In the genomic region with DNA sequence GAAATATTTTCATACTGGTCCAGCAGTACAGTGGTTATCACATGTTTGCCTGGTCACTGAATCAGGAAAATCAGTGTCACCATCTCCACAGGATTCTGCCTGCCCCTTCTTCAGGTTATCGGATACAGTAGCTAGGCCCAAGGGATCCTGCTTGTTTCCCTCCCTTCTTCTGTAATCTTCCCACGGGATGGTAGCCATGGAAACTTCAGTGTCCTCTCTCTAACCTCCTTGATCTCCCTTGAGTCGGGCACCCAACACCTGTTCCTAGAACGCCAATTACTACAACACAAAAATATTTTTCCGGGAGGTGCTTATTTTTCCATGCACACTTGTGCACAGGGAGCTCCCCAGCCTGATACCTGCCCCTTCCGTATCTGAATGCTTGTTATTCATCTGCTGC, we compare ENCODE assay signal across 30 mouse cellular contexts. TPM values are rescaled to one million over a fixed set of nuclear protein-coding genes. Genes with fewer than 3 reads are reported as not detected.
"Had no signal": no experiment of that assay in that cellular context is flagged by ENCODE, and none has a peak within 500 bp of the region (broad histone marks: within the 10 kb centered on the region; RNA-seq: fewer than 3 reads in every experiment).

No protein-coding gene starts in this region.

- H3K4me1 ChIP-seq: heart, embryonic 10.5 days; hindbrain, embryonic 10.5 days; hindbrain, embryonic 12.5 days; intestine, embryonic 15.5 days; limb, embryonic 10.5 days; limb, embryonic 12.5 days; liver, embryonic 13.5 days had no signal

- H3K27ac ChIP-seq: heart, embryonic 10.5 days; hindbrain, embryonic 10.5 days; hindbrain, embryonic 12.5 days; hindbrain, embryonic 14.5 days; intestine, embryonic 15.5 days; layer of hippocampus, adult 2 months; left cerebral cortex, adult 2 months; limb, embryonic 10.5 days; limb, embryonic 12.5 days; liver, embryonic 13.5 days had no signal

- H3K4me3 ChIP-seq: heart, embryonic 10.5 days; heart, embryonic 12.5 days; hindbrain, embryonic 10.5 days; hindbrain, embryonic 12.5 days; intestine, embryonic 15.5 days; layer of hippocampus, adult 2 months; left cerebral cortex, adult 2 months; limb, embryonic 10.5 days; limb, embryonic 12.5 days; liver, embryonic 13.5 days had no signal

- ATAC-seq: hindbrain, embryonic 16.5 days; inflammation-experienced regulatory T-cells, adult 6 months; intestine, embryonic 15.5 days; intestine, postnatal 0 days had no signal

- H3K27me3 ChIP-seq: heart, embryonic 12.5 days; hindbrain, embryonic 12.5 days; intestine, embryonic 15.5 days; limb, embryonic 12.5 days; liver, embryonic 13.5 days had no signal

- H3K4me2 ChIP-seq: heart, embryonic 12.5 days; hindbrain, embryonic 12.5 days; hindbrain, embryonic 14.5 days; intestine, embryonic 15.5 days; limb, embryonic 12.5 days; liver, embryonic 11.5 days; liver, embryonic 13.5 days had no signal

- H3K9ac ChIP-seq: heart, embryonic 12.5 days; hindbrain, embryonic 12.5 days; hindbrain, embryonic 14.5 days; intestine, embryonic 15.5 days; limb, embryonic 12.5 days; liver, embryonic 13.5 days had no signal

- H3K36me3 ChIP-seq: heart, embryonic 10.5 days; heart, embryonic 12.5 days; hindbrain, embryonic 10.5 days; hindbrain, embryonic 12.5 days; intestine, embryonic 15.5 days; limb, embryonic 10.5 days; limb, embryonic 12.5 days; liver, embryonic 13.5 days had no signal

- H3K9me3 ChIP-seq: heart, embryonic 10.5 days; heart, embryonic 12.5 days; hindbrain, embryonic 10.5 days; hindbrain, embryonic 12.5 days; intestine, embryonic 15.5 days; limb, embryonic 10.5 days; limb, embryonic 12.5 days; liver, embryonic 13.5 days had no signal

- DNase-seq: gastrocnemius, postnatal 10 days; gastrocnemius, postnatal 25 days; heart, adult 18-20 months; heart, postnatal 10 days; heart, postnatal 4 days; kidney, adult 18-20 months; kidney, adult 8-10 months; kidney, postnatal 10 days; kidney, postnatal 25 days; kidney, postnatal 4 days; liver; liver, embryonic 13.5 days had no signal

RNA-seq across cellular contexts. Expression of gene Tmprss11e, which starts 17.0 kb away (rescaled TPM):
- polyA plus RNA-seq: heart, embryonic 10.5 days; heart, embryonic 12.5 days; heart, embryonic 14.5 days; heart, embryonic 16.5 days; hindbrain, embryonic 10.5 days; hindbrain, embryonic 12.5 days; hindbrain, embryonic 16.5 days; intestine, embryonic 15.5 days; intestine, postnatal 0 days; kidney, embryonic 14.5 days; kidney, embryonic 16.5 days; limb, embryonic 10.5 days; limb, embryonic 12.5 days; liver, embryonic 11.5 days; liver, embryonic 13.5 days had no signal

RNA-seq across cellular contexts. Expression of gene Tmprss11b, which starts 52.4 kb away (rescaled TPM):
- polyA plus RNA-seq: heart, embryonic 10.5 days; heart, embryonic 12.5 days; heart, embryonic 14.5 days; hindbrain, embryonic 10.5 days; hindbrain, embryonic 12.5 days; hindbrain, embryonic 14.5 days; hindbrain, embryonic 16.5 days; inflammation-experienced regulatory T-cells, adult 6 months; intestine, embryonic 15.5 days; intestine, postnatal 0 days; kidney, embryonic 14.5 days; kidney, embryonic 16.5 days; limb, embryonic 10.5 days; limb, embryonic 12.5 days; liver, embryonic 11.5 days; liver, embryonic 13.5 days had no signal
